Mouse (Mus musculus): Measurements from ENCODE around the gene Gpr137.

DNA sequence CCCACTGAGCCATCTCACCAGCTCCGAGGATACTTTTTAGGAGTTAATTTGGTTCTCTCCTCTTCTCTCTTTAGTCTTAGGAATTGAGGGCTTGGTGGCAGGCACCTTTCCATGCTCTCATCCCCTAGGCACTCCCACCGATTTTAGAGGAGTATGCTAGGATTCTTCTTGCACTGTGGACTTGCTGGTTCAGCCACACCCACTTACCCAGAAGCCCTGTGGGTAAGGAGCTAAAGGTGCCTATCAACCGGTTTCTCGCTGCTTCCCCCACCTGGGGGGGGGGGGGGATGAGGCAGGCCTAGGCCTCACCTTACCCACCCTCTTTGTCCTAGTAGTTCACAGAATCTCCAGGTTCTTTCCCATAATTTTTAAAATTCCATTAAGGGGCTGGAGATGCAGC is 5.5 kb upstream of the Gpr137 start:
- no peak for TF ChIP-seq POLR2A (IDR thresholded peaks at IDR 0.05; ENCODE audit: low read depth, low read length)
- no peak for TF ChIP-seq CTCF (IDR thresholded peaks at IDR 0.05; ENCODE audit: extremely low read depth, insufficient read length, insufficient replicate concordance, low read depth, low read length)
